Mouse (Mus musculus): ENCODE results near the gene Samd8.

DNA sequence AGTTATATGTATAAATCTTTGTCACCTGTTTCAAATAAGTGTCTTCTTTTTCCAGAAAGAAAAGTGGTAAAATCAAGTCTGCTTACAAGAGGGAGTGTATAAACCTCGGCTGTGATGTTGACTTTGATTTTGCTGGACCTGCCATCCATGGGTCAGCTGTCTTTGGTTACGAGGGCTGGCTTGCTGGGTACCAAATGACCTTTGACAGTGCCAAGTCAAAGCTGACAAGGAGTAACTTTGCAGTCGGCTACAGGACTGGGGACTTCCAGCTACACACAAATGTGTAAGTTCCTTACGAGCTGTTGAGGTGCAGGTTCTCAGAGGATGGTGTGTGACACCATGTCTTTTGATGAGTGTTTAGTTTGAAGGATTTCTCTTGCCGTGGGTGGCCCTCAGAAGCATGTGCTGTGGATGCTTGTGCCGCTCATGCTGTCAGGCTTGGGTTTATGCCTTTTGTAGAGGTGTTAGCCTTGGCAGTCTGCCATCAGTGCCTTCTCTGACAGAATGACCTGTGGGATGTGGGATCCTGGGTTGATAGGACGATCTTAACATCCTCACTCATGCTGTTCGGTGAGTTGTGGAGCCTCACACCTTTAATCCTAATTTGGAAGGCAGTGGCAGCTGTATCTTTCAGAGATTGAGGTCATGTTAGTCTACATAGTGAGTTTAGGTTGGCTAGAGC is 88.1 kb downstream of the Samd8 start:
- TF ChIP-seq EP300 (IDR thresholded peaks at IDR 0.05) (no peak), CTCF (IDR thresholded peaks at IDR 0.05) (no peak)
